Mouse (Mus musculus) spleen, embryonic (tissue): Measurements from ENCODE around the gene Mroh7.

Experiments
- CTCF ChIA-PET: fragments of 350-600 bp; sonication (Branson Sonifier 250); formaldehyde crosslinking; loops from one replicate; lab custom pipeline; 2022; lab: Charles Lee

The Mroh7 gene

GRCm38 (mm10) chr4:106699989-106700388, 30.7 kb downstream of the Mroh7 start:
- CTCF ChIA-PET, result no interaction called here

- CTCF ChIA-PET, result no interaction called here
These were observed 36.8 kb downstream of the Mroh7 start for GRCm38 (mm10) chr4:106693841-106694430.

GRCm38 (mm10) chr4:106688636-106689296, 42.0 kb downstream of the Mroh7 start:
- CTCF ChIA-PET, result no interaction called here

GRCm38 (mm10) chr4:106680955-106681354, 49.8 kb downstream of the Mroh7 start:
- CTCF ChIA-PET, result no interaction called here

GRCm38 (mm10) chr4:106679152-106679551, 51.6 kb downstream of the Mroh7 start:
- CTCF ChIA-PET, result no interaction called here

- CTCF ChIA-PET, result no interaction called here
These were observed 52.1 kb downstream of the Mroh7 start, which contains the start of gene Ttc4 for GRCm38 (mm10) chr4:106678442-106679118. TSS of gene Ttc4 (minus strand) at chr4:106678944.

- CTCF ChIA-PET, result no interaction called here
These were observed 54.0 kb downstream of the Mroh7 start for GRCm38 (mm10) chr4:106676749-106677148.

GRCm38 (mm10) chr4:106666546-106666945, 64.2 kb downstream of the Mroh7 start:
- CTCF ChIA-PET, result no interaction called here

- CTCF ChIA-PET, result no interaction called here
These were observed 65.1 kb downstream of the Mroh7 start for GRCm38 (mm10) chr4:106665673-106666072.

- CTCF ChIA-PET, result no interaction called here
These were observed 65.5 kb downstream of the Mroh7 start for GRCm38 (mm10) chr4:106665269-106665668.

- CTCF ChIA-PET, result no interaction called here
These were observed 66.0 kb downstream of the Mroh7 start for GRCm38 (mm10) chr4:106664697-106665096.

- CTCF ChIA-PET, result no interaction called here
These were observed 66.7 kb downstream of the Mroh7 start for GRCm38 (mm10) chr4:106663956-106664470.

GRCm38 (mm10) chr4:106655681-106656080, 75.0 kb downstream of the Mroh7 start:
- CTCF ChIA-PET, result interaction anchor here (0.6 kb wide), 1 partner anchor 431 kb away, joined by 3 read pairs; no protein-coding TSS in a partner anchor

- CTCF ChIA-PET, result no interaction called here
These were observed 77.7 kb downstream of the Mroh7 start for GRCm38 (mm10) chr4:106653051-106653450.

GRCm38 (mm10) chr4:106652546-106652945, 78.2 kb downstream of the Mroh7 start:
- CTCF ChIA-PET, result no interaction called here

- CTCF ChIA-PET, result interaction anchor here (0.7 kb wide), 1 partner anchor 65 kb away, joined by 3 read pairs; no protein-coding TSS in a partner anchor
These were observed 79.7 kb downstream of the Mroh7 start, which contains the start of gene Pars2 for GRCm38 (mm10) chr4:106650833-106651527. TSS of gene Pars2 (plus strand) at chr4:106651069.

GRCm38 (mm10) chr4:106647137-106647536, 83.6 kb downstream of the Mroh7 start:
- CTCF ChIA-PET, result no interaction called here

- CTCF ChIA-PET, result interaction anchor here (0.6 kb wide), 1 partner anchor 62 kb away, joined by 3 read pairs; no protein-coding TSS in a partner anchor
These were observed 84.9 kb downstream of the Mroh7 start for GRCm38 (mm10) chr4:106645797-106646196.

GRCm38 (mm10) chr4:106644218-106644610, 86.5 kb downstream of the Mroh7 start:
- CTCF ChIA-PET, result no interaction called here

- CTCF ChIA-PET, result no interaction called here
These were observed 87.1 kb downstream of the Mroh7 start for GRCm38 (mm10) chr4:106643483-106644217.

- CTCF ChIA-PET, result no interaction called here
These were observed 96.6 kb downstream of the Mroh7 start for GRCm38 (mm10) chr4:106634086-106634479.
